Comparison of ENCODE assay signal across 26 mouse cellular contexts in the genomic region with DNA sequence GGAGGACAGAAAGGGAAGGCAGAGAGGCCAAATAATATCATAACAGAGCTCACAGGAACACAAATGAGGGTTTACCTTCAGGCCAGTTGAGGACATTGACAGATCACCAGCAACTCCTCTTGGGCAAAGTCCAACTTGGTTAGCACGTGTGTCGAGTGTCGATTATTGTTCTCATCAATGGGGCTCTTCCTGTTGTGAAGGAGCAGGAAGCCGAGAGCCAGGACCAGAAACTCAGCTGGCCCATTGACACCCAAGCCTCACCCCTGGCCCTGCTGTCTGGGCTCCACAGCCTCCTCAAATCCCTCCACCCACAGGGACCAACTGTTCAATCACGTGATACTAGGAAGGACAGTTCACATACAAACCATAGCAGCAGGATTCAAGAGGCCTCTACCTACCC. TPM values are rescaled to one million over a fixed set of nuclear protein-coding genes. Genes with fewer than 3 reads are reported as not detected.
DNase-seq lines count a peak whose midpoint lies in the region; ATAC-seq and TF ChIP-seq lines count a peak whose summit lies in the region.
"Had no signal": no experiment of that assay in that cellular context is flagged by ENCODE, and none has a peak within 500 bp of the region (broad histone marks: within the 10 kb centered on the region; RNA-seq: fewer than 3 reads in every experiment).

No protein-coding gene starts in this region.

- H3K27me3 ChIP-seq in heart, embryonic 10.5 days (ENCODE audit: insufficient read depth, poor library complexity, severe bottlenecking), result no peaks in the 10 kb centered on the region
- no peaks in the 10 kb centered on the region for H3K27me3 ChIP-seq in lung, postnatal 0 days (replicated peaks; ENCODE audit: insufficient read depth, low read length)
- H3K27me3 ChIP-seq: forebrain, embryonic 13.5 days; hindbrain, embryonic 12.5 days; intestine, embryonic 15.5 days; limb, embryonic 15.5 days; neural tube, embryonic 15.5 days had no signal

- H3K9ac ChIP-seq in lung, postnatal 0 days (replicated peaks; ENCODE audit: low read depth), result no peak overlapping the region
- H3K9ac ChIP-seq: forebrain, embryonic 13.5 days; hindbrain, embryonic 12.5 days; intestine, embryonic 15.5 days; limb, embryonic 15.5 days; liver, embryonic 15.5 days; neural tube, embryonic 15.5 days had no signal

- H3K4me1 ChIP-seq in heart, embryonic 10.5 days, result peaks cover 39% of the 10 kb centered on the region
- no peaks in the 10 kb centered on the region for H3K4me1 ChIP-seq in lung, postnatal 0 days (ENCODE audit: insufficient read depth, low read depth, low read length)
- H3K4me1 ChIP-seq: liver, embryonic 15.5 days had no signal

- no peak overlapping the region for H3K4me2 ChIP-seq in lung, postnatal 0 days (replicated peaks; ENCODE audit: low read depth, low read length)
- H3K4me2 ChIP-seq: forebrain, embryonic 13.5 days; hindbrain, embryonic 12.5 days; intestine, embryonic 15.5 days; limb, embryonic 15.5 days; liver, embryonic 15.5 days; neural tube, embryonic 15.5 days had no signal

- ATAC-seq in lung, postnatal 0 days, result peak; percentile 62; the same call in 1 of the 2 replicates
- ATAC-seq: CD4-positive, CD25-positive, alpha-beta regulatory T cell, adult 4 months; forebrain, embryonic 13.5 days; hindbrain, postnatal 0 days; intestine, embryonic 15.5 days had no signal

- no peaks in the 10 kb centered on the region for H3K36me3 ChIP-seq in heart, embryonic 10.5 days
- H3K36me3 ChIP-seq in lung, postnatal 0 days (ENCODE audit: insufficient read depth, low read length), result no peaks in the 10 kb centered on the region
- H3K36me3 ChIP-seq: hindbrain, embryonic 12.5 days; intestine, embryonic 15.5 days; limb, embryonic 10.5 days; limb, embryonic 15.5 days; liver, embryonic 15.5 days; neural tube, embryonic 15.5 days had no signal

- no peak for TF ChIP-seq EP300 in lung, postnatal 0 days (IDR thresholded peaks at IDR 0.05)

- no peaks in the 10 kb centered on the region for H3K9me3 ChIP-seq in heart, embryonic 10.5 days
- H3K9me3 ChIP-seq in lung, postnatal 0 days (ENCODE audit: low read length), result no peaks in the 10 kb centered on the region
- H3K9me3 ChIP-seq: forebrain, embryonic 13.5 days; hindbrain, embryonic 12.5 days; intestine, embryonic 15.5 days; limb, embryonic 10.5 days; limb, embryonic 15.5 days; liver, embryonic 15.5 days; neural tube, embryonic 15.5 days had no signal

- DNase-seq in heart, embryonic 10.5 days (ENCODE audit: low spot score), result no peak
- DNase-seq in heart, postnatal 4 days, result no peak
- peak; percentile 4 to 40 for DNase-seq in kidney, postnatal 25 days
- no peak for DNase-seq in kidney, adult 18-20 months
- peak; percentile 26 for DNase-seq in lung, postnatal 0 days (ENCODE audit: low spot score)
- DNase-seq in lung, postnatal 14 days, result no peak
- DNase-seq: adrenal gland, postnatal 14 days; cerebellum, adult 11 months; cerebellum, adult 9-10 months; cerebellum, postnatal 36 days; gastrocnemius, postnatal 10 days; midbrain, embryonic 14.5 days; retina, postnatal 1 day; right cerebral cortex, postnatal 14 days; thymus, postnatal 4 days had no signal

- H3K4me3 ChIP-seq in heart, embryonic 10.5 days, result no peak overlapping the region
- no peak overlapping the region for H3K4me3 ChIP-seq in lung, postnatal 0 days (ENCODE audit: low read depth, low read length)
- H3K4me3 ChIP-seq: forebrain, embryonic 13.5 days; hindbrain, embryonic 12.5 days; intestine, embryonic 15.5 days; limb, embryonic 10.5 days; limb, embryonic 15.5 days; liver, embryonic 15.5 days; neural tube, embryonic 15.5 days had no signal

- H3K27ac ChIP-seq in heart, embryonic 10.5 days, result peak overlapping the region; percentile 52; the same call in 1 of the 2 replicates
- H3K27ac ChIP-seq in lung, postnatal 0 days (ENCODE audit: low read length), result no peak overlapping the region
- H3K27ac ChIP-seq: forebrain, embryonic 13.5 days; hindbrain, embryonic 12.5 days; hindbrain, postnatal 0 days; intestine, embryonic 15.5 days; limb, embryonic 10.5 days; limb, embryonic 15.5 days; liver, embryonic 15.5 days; macrophage; neural tube, embryonic 15.5 days had no signal

- TF ChIP-seq CTCF in lung, postnatal 0 days (IDR thresholded peaks at IDR 0.05), result no peak

- 75% methylated on average over 5 of the region's 5 CpGs for WGBS in heart, embryonic 10.5 days
- WGBS in lung, postnatal 0 days, result 42% methylated on average over 5 of the region's 5 CpGs

RNA-seq across cellular contexts. Expression of gene Map1b, which starts 22.9 kb away (rescaled TPM):
- polyA plus RNA-seq in heart, embryonic 10.5 days (2016; fragmentation: Nextera tagmentation; extraction: Ambion mirVana), result 164 and 186 TPM in 2 replicates
- 10 to 100 TPM; 48.0 to 57.3 TPM for total RNA-seq in heart, postnatal 4 days (2021)
- 31.2 and 39.1 TPM in 2 replicates for polyA plus RNA-seq in lung, postnatal 0 days (2015; fragmentation: Nextera tagmentation; extraction: Ambion mirVana)
- total RNA-seq: megakaryocyte-erythroid progenitor cell, adult 5-6 weeks had no signal

Comparison
In these comparisons a context has a peak if more than half of its experiments do, and no peak if none do; other contexts are left out.
1. DNase-seq: peak in kidney, postnatal 25 days (2 of 2) and lung, postnatal 0 days (single experiment); none in heart, embryonic 10.5 days (single experiment), heart, postnatal 4 days (single experiment), kidney, adult 18-20 months (single experiment) and lung, postnatal 14 days (single experiment).